Mouse (Mus musculus) small intestine, adult 2 months (tissue): ENCODE data around the gene Anapc7. TPM values are rescaled to one million over a fixed set of nuclear protein-coding genes. Genes with fewer than 3 reads are reported as not detected.

Experiments
- H3K27ac ChIP-seq: fragments of 200-500 bp; 2 replicates; pipeline ENCODE4 v1.5.1; 2012; ENCODE audit warnings: low read depth, low read length, control low read depth, inconsistent platforms; ENCODE audit not compliant: insufficient read depth
- H3K27me3 ChIP-seq: fragments of 200-500 bp; 2 replicates; pipeline ENCODE4 v1.6.1; 2012; ENCODE audit warnings: mild to moderate bottlenecking, moderate library complexity, low read length, inconsistent platforms; ENCODE audit not compliant: control insufficient read depth, insufficient read depth
- H3K36me3 ChIP-seq: fragments of 200-500 bp; 2 replicates; pipeline ENCODE4 v1.6.1; 2012; ENCODE audit warnings: mild to moderate bottlenecking, low read length, control low read depth, inconsistent platforms; ENCODE audit not compliant: control insufficient read depth, insufficient read depth
- H3K4me1 ChIP-seq: fragments of 200-500 bp; 2 replicates; pipeline ENCODE4 v1.6.1; 2012; ENCODE audit warnings: low read length, inconsistent platforms, mixed read lengths; ENCODE audit not compliant: control insufficient read depth, insufficient read depth, insufficient read length
- H3K4me3 ChIP-seq: fragments of 200-500 bp; 2 replicates; pipeline ENCODE4 v1.5.1; 2012; ENCODE audit warnings: low read depth, mild to moderate bottlenecking, control low read depth, inconsistent platforms, low read length, moderate library complexity
- CTCF ChIP-seq: fragments of 200-500 bp; IDR thresholded peaks from 2 replicates; pipeline ENCODE4 v1.5.1; 2012; ENCODE audit warnings: low read depth, mild to moderate bottlenecking, control low read depth, inconsistent platforms, low read length, moderate library complexity, mixed read lengths; ENCODE audit not compliant: insufficient replicate concordance, insufficient read length; ENCODE audit errors: extremely low read depth
- POLR2A ChIP-seq: fragments of 200-500 bp; IDR thresholded peaks from 2 replicates; pipeline ENCODE4 v1.6.1; 2012; ENCODE audit warnings: low read depth, mild to moderate bottlenecking, control low read depth, inconsistent platforms, low read length, moderate library complexity
- WGBS: fragments of 180-500 bp; shearing (Covaris S2); methylation state at CpG from one replicate; pipeline ENCODE4 v1.1.7; 2018; 5-methylcytosine and 5-hydroxymethylcytosine counted together
- polyA plus RNA-seq: library from polyadenylated mRNA; depleted of rRNA; stranded (reverse); fragments of >200 nt; gene quantifications from 2 replicates; pipeline ENCODE4 v1.2.3, GENCODE M21; 2012

Gene Anapc7
- polyA plus RNA-seq, 1 experiment, result 17.2 TPM

DNA sequence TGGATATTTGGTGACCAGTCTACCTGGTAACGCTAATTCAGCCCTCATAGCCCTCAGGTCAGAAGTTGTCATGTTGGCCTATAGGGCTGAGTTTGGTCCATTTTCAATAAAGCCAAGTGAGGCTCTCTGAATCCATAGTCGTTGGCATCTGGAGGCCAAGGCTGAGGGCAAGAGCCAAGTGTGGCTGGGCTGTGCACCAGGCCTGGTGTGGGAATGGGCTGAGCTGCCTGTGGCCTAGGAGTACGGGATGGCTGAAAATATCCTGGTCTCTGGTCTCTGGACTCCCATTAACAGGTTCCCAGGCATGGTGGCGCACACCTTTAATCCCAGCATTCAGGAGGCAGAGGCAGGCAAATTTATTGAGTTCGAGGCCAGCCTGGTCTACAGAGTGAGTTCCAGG is 31.5 kb upstream of the Anapc7 start:
- no peak overlapping the region for H3K27ac ChIP-seq
- H3K36me3 ChIP-seq, result peaks cover 2% of the 10 kb centered on the region; the same call in 1 of the 2 replicates
- no peak overlapping the region for H3K4me3 ChIP-seq
- TF ChIP-seq CTCF, result no peak
- TF ChIP-seq POLR2A, result no peak
- H3K4me1 ChIP-seq, result peaks cover 8% of the 10 kb centered on the region
- WGBS, result 88% methylated on average over 5 of the region's 5 CpGs
- no peaks in the 10 kb centered on the region for H3K27me3 ChIP-seq

- H3K36me3 ChIP-seq, result peaks cover 2% of the 10 kb centered on the region; the same call in 1 of the 2 replicates
- no peak overlapping the region for H3K4me3 ChIP-seq
- no peaks in the 10 kb centered on the region for H3K27me3 ChIP-seq
- TF ChIP-seq CTCF, result no peak
- no peak for TF ChIP-seq POLR2A
- peaks cover 8% of the 10 kb centered on the region for H3K4me1 ChIP-seq
- H3K27ac ChIP-seq, result no peak overlapping the region
Measured at GRCm38 (mm10) chr5:122390671-122391070, 30.8 kb upstream of the Anapc7 start.

DNA sequence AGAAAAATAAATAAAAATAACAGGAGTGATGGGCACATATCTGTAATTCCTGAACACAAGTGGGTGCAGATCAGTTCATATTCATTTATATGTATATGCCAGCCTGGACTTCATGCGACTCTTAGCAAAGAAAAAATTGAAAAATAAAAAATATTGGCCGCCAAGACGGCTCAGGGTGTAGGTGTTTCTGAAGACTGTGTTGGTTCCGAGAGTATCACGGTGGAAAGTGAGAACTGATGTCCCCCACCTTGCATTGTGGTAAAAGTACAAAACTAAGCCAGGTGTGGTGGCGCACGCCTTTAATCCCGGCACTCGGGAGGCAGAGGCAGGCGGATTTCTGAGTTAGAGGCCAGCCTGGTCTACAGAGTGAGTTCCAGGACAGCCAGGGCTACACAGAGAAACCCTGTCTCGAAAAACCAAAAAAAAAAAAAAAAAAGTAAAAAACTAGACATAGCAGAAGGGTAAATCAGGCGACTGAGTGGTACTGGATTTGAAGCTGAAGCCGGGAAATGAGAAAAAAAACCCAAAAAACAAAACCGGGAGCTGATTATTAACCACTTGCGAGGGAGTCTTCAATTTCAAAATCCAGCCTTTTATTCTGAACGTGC is 30.2 kb upstream of the Anapc7 start:
- Histone ChIP-seq H3K4me3 (no peak overlapping the region), H3K27me3 (no peaks in the 10 kb centered on the region), H3K4me1 (peaks cover 8% of the 10 kb centered on the region), H3K36me3 (peaks cover 2% of the 10 kb centered on the region; the same call in 1 of the 2 replicates), H3K27ac (no peak overlapping the region)
- WGBS, result 46% methylated on average over 16 of the region's 16 CpGs
- TF ChIP-seq CTCF (no peak), POLR2A (no peak)

GRCm38 (mm10) chr5:122391786-122392180 is 29.7 kb upstream of the Anapc7 start, which contains the start of gene Arpc3:
TSS of gene Arpc3 (plus strand) at chr5:122391878.
- Histone ChIP-seq H3K27me3 (no peaks in the 10 kb centered on the region), H3K4me3 (peak within 1 kb of the TSS; percentile 92), H3K27ac (peak within 1 kb of the TSS; percentile 78), H3K4me1 (peaks cover 10% of the 10 kb centered on the region), H3K36me3 (peaks cover 6% of the 10 kb centered on the region)
- peak; percentile 80; the same call in 1 of the 2 replicates for TF ChIP-seq POLR2A
- peak; percentile 92 for TF ChIP-seq CTCF
- WGBS, result under 1% methylated on average over 39 of the region's 39 CpGs

DNA sequence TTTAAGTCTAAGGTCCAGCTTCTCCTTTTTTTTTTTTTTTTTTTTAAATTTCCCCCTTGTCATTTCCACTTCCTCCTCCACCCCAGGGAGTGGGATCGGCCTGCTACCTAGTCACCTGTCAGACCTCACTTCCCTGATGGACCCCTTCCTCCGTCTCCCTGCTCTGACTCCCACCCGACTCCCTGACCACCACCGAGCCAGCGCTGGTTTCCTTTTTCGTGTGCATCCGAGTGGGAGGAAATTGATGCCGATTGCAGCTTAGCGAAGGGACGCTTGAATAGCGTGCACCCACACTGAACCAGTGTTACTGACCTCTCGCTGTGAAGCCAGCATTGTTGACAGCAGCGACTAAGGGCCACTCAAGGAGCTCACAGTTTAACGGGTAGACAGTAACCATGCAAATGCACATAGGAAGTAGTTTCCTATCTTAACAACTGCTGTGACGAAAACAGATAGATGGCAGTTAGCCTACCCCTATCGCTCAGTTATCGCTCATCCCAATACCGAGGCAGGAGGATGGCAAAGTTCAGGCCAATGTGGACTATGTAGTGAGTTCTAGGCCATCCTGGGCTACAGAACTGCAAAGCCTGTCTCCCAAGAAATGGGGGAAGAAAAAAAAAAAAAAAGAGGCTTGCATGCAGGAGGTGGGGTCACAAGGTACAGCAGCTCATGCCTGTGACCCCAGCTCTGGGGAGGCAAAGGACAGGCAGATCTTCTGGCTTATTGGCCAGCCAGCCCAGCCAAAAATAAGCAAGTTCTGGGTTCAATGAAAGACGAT is 29.1 kb upstream of the Anapc7 start:
- Histone ChIP-seq H3K4me1 (peaks cover 10% of the 10 kb centered on the region), H3K27ac (peak overlapping the region; percentile 78), H3K36me3 (peaks cover 12% of the 10 kb centered on the region), H3K4me3 (peak overlapping the region; percentile 92), H3K27me3 (no peaks in the 10 kb centered on the region)
- 3% methylated on average over 19 of the region's 19 CpGs for WGBS
- TF ChIP-seq CTCF, result no peak
- TF ChIP-seq POLR2A, result no peak

GRCm38 (mm10) chr5:122393887-122394286 is 27.6 kb upstream of the Anapc7 start:
- Histone ChIP-seq H3K27me3 (no peaks in the 10 kb centered on the region), H3K4me1 (peaks cover 10% of the 10 kb centered on the region), H3K36me3 (peaks cover 20% of the 10 kb centered on the region), H3K27ac (no peak overlapping the region), H3K4me3 (no peak overlapping the region)
- 52% methylated on average over 2 of the region's 2 CpGs for WGBS
- TF ChIP-seq CTCF (peak; percentile 74; the same call in 1 of the 2 replicates), POLR2A (no peak)

- Histone ChIP-seq H3K27me3 (no peaks in the 10 kb centered on the region), H3K4me3 (peak overlapping the region; percentile 21; the same call in 1 of the 2 replicates), H3K4me1 (peaks cover 10% of the 10 kb centered on the region), H3K27ac (peak overlapping the region; percentile 51), H3K36me3 (peaks cover 38% of the 10 kb centered on the region)
- TF ChIP-seq POLR2A (no peak), CTCF (no peak)
- WGBS, result 70% methylated on average over 10 of the region's 10 CpGs
Measured at GRCm38 (mm10) chr5:122396791-122397190, 24.7 kb upstream of the Anapc7 start.
